Mouse (Mus musculus): ENCODE measurements around the gene Ndufb6. TPM values are rescaled to one million over a fixed set of nuclear protein-coding genes. Genes with fewer than 3 reads are reported as not detected.

Gene Ndufb6
- polyA plus RNA-seq, 1 experiment: 125 TPM

GRCm38 (mm10) chr4:40221876-40222585 is 57.2 kb downstream of the Ndufb6 start:
- 89% methylated on average over 21 of the region's 21 CpGs for WGBS
- TF ChIP-seq CTCF (IDR thresholded peaks at IDR 0.05; ENCODE audit: borderline replicate concordance, control insufficient read depth, extremely low read depth, insufficient read depth, low read length, poor library complexity) (no peak), POLR2A (IDR thresholded peaks at IDR 0.05; ENCODE audit: control insufficient read depth, extremely low read depth, insufficient read depth, low read length, poor library complexity) (no peak)
- H3K27me3 ChIP-seq (ENCODE audit: control insufficient read depth, insufficient read depth, low read length): no peaks in the 10 kb centered on the region
- no peak for DNase-seq
- H3K4me1 ChIP-seq (replicated peaks; ENCODE audit: control insufficient read depth, insufficient read depth, low read length): 0 out of 2 replicates have a peak, but pooled peaks cover 2% of the 10 kb centered on the region
- H3K4me3 ChIP-seq (ENCODE audit: control insufficient read depth, insufficient read depth, low read length): no peak overlapping the region
- H3K36me3 ChIP-seq (ENCODE audit: control insufficient read depth, insufficient read depth, low read length): peaks cover 38% of the 10 kb centered on the region
- H3K27ac ChIP-seq (ENCODE audit: control insufficient read depth, insufficient read depth, low read length): no peak overlapping the region

DNA sequence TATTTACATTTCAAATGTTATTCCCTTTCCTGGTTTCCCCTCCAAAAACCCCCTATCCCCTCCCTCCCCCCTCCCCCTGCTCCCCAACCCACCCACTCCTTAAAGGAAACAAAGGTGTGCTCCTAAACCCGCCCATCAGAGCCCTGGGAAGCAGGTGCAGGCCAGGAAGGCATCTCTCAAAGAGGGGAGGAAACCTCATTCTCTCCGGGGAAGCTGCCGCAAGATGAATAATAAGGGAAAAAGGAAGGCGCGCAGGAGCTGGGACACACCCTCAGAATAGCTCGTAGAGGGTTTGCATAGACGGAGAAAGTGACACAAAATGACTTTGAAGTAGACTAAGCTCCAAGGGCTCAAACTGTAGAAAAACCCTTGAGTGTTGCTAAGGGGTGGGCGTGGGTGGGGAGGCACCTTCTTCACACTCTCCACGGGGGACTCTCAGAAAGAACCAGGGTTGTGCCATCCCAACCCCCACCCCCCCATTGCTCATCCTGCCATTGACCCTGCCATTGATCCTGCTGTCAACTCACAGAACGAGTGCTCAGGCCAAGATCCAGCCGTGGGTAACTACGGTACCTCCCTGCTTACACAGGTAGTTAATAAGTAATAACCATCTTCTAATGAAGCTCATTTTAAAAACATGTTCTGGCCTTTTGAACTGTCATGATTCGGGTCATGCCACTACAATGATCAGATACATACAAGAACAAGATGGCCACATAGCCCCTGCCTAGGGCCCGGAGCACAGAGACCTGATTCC is 58.0 kb downstream of the Ndufb6 start:
- H3K36me3 ChIP-seq (ENCODE audit: control insufficient read depth, insufficient read depth, low read length): peaks cover 40% of the 10 kb centered on the region

More for the DNA sequence above, 58.0 kb downstream of the Ndufb6 start:
- Histone ChIP-seq H3K27me3 (ENCODE audit: control insufficient read depth, insufficient read depth, low read length) (no peaks in the 10 kb centered on the region), H3K4me3 (ENCODE audit: control insufficient read depth, insufficient read depth, low read length) (no peak overlapping the region), H3K27ac (ENCODE audit: control insufficient read depth, insufficient read depth, low read length) (no peak overlapping the region), H3K4me1 (replicated peaks; ENCODE audit: control insufficient read depth, insufficient read depth, low read length) (0 out of 2 replicates have a peak, but pooled peaks cover 2% of the 10 kb centered on the region)
- DNase-seq: no peak
- no peak for TF ChIP-seq POLR2A (IDR thresholded peaks at IDR 0.05; ENCODE audit: control insufficient read depth, extremely low read depth, insufficient read depth, low read length, poor library complexity)
- TF ChIP-seq CTCF (IDR thresholded peaks at IDR 0.05; ENCODE audit: borderline replicate concordance, control insufficient read depth, extremely low read depth, insufficient read depth, low read length, poor library complexity): no peak
- 94% methylated on average over 14 of the region's 14 CpGs for WGBS

Other genes starting within 250 kb of the Ndufb6 start
- 26.7 and 28.2 TPM in 2 replicates for gene Aco1, start 136.3 kb downstream of the Ndufb6 start, polyA plus RNA-seq (2012; rRNA removed)
- gene Ddx58, start 39.6 kb downstream of the Ndufb6 start, polyA plus RNA-seq (2012; rRNA removed): 22.8 and 24.8 TPM in 2 replicates
- gene Smim27, start 9.8 kb downstream of the Ndufb6 start, polyA plus RNA-seq (2012; rRNA removed): 10.9 and 18.4 TPM in 2 replicates
- gene Topors, start 9.6 kb downstream of the Ndufb6 start, polyA plus RNA-seq (2012; rRNA removed): 6.1 and 7.4 TPM in 2 replicates
- gene Tmem215, start 192.8 kb upstream of the Ndufb6 start, polyA plus RNA-seq (2012; rRNA removed): 0.04 TPM in 1 of 2 replicates, not detected in the other

Measured in thymus, adult 2 months (tissue).